Mouse (Mus musculus) heart, adult 18-20 months (tissue): ENCODE data around the gene Slc4a8. TPM values are rescaled to one million over a fixed set of nuclear protein-coding genes. Genes with fewer than 3 reads are reported as not detected.
"Not testable (repeated sequence)": the region's sequence is repeated elsewhere in the genome, so short reads cannot be mapped to it uniquely, and the experiment has no call there.

Source experiments
- DNase-seq, 2 experiments: peaks; one replicate each; pipeline ENCODE4 v3.0.0; 2021 to 2022; ENCODE audit warnings: mixed read lengths in 1 of 2
- total RNA-seq, 2 experiments: library from RNA; stranded (reverse); gene quantifications; 2 replicates each; pipeline ENCODE4 v1.2.3; 2021

Slc4a8 gene
- total RNA-seq, 2 experiments from 2014 or later, result 1.9 to 4.8 TPM

DNA sequence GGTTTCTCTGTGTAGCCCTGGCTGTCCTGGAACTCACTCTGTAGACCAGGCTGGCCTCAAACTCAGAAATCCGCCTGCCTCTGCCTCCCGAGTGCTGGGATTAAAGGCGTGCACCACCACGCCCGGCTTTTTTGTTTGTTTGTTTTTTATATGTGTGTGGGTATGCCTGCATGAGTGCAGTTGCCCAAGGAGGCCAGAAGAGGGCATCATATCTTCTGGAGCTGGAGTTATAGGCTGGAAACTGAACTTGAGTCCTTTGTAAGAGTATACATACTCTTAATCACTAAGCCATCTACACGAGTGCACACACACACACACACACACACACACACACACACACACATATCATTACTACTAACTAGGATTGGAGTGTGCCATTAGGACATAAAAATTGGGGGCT, 12.3 kb downstream of the Slc4a8 start:
- DNase-seq, result not testable (repeated sequence)

GRCm38 (mm10) chr15:100775189-100776166, 13.9 kb downstream of the Slc4a8 start:
- no peak for DNase-seq

DNA sequence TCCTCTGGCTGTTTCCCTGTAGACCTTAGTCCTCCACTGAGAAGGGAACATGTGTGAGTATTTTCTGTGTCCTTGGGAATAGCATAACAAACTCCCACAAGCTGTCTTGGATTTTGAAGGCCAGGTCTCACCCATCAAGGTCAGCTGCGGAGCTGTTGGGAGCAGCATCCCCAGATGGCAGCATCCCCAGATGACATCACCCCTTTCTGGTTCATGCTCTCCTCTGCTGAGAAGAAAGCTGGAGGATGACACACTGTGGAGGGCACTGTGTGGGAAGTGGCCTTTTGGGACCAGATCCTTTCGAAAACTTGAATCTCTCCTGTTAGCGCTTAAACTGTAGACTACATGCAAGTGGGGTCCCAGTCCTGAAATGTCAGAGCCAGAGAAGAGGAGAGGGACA, 14.9 kb downstream of the Slc4a8 start:
- no peak for DNase-seq

GRCm38 (mm10) chr15:100777020-100778016, 15.8 kb downstream of the Slc4a8 start:
- peak in 1 of 2 experiments; percentile 42 for DNase-seq

DNA sequence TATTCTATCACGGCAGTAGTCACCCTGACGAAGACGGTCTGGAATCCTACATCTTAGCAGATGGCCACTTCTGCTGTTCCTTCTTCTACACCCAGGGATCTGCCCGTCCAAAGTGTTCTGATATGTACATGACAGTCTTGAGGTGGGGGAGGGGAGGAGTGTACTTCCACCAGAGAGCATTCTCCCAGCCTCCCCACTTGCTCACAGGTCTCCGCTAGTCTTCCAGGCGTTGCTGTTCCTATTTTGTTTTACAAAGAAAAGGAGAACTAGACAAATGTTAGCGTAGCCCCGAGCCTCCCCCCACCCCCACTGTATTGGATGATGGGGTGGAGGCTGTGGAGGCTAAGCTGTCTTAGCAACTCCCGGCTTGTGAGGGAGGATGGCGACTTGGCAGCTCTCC, 18.3 kb downstream of the Slc4a8 start:
- no peak for DNase-seq

DNA sequence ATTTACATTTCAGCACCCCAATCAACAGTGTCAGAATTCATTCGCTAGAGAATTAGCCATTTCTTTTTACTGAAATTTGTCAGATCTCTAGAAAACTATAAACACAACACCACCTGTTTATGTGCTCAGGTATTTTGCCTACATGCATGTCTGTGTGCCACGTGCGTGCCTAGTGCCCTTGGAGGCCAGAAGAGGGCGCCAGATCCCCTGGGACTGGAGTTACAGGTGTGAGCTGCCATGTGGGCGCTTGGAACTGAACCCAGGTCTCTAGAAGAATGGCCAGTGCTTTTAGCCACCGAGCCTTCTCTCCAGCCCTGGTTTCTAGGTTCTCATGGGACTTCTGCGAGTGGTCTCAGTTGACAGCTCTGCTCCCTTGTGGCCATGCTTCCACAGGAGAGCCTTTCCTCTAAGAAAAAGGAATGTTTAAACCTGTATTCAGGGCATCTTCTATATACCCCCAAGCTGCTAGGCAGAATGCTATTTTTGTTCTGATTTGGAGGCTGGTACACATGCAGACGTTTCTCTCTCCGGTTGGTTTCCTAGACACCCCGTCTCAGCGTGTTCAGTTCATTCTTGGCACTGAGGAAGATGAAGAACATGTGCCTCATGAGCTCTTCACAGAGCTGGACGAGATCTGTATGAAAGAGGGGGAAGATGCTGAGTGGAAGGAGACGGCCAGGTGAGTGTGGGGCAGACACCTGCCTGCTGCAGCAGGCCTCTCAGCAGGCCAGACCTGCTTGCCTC, 21.9 kb downstream of the Slc4a8 start:
- DNase-seq, result no peak

- DNase-seq, result no peak
Observed at GRCm38 (mm10) chr15:100790219-100790618, 28.7 kb downstream of the Slc4a8 start.

DNA sequence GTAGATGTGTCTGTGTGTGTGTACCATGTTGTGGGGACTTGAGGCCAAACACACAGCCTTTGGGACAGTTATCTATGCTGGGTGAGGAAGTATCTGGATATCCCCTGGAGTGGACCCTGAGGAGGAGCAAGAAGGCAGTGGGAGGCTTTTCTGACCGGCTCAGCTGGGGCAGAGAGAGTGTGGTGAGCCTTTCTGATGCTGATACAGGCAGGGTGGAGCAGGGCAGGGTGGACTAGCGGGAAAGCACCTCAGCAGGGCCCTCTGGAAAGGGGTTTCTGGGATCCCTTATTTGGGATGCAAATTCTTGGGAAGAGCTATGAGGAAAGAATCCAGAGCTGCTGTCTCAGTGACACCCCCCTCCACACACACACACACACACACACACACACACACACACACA, 30.8 kb downstream of the Slc4a8 start:
- no peak for DNase-seq

GRCm38 (mm10) chr15:100800914-100801313, 39.4 kb downstream of the Slc4a8 start:
- DNase-seq, result no peak

DNA sequence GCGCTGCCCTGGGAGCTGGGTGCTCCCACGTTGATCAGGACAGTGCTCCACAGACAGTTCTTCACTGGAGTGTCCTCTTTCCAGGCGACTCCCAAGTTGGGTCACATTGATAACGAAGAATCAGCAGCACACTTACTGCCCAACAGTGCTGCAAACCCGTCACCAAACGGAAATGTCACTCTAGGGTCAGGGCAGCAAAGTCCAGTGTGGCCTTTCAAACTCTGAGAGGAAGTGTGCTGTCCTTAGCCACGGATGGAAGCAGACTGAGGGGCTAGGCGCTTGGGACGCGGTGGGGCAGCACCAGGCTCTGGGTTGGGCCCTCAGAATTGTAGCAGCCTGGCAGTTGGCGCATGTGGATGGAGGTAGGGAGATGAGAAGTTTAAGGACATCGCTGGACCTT, 46.5 kb downstream of the Slc4a8 start:
- DNase-seq, result no peak

GRCm38 (mm10) chr15:100808484-100808883, 46.9 kb downstream of the Slc4a8 start:
- peak in 1 of 2 experiments; percentile 25 for DNase-seq

DNA sequence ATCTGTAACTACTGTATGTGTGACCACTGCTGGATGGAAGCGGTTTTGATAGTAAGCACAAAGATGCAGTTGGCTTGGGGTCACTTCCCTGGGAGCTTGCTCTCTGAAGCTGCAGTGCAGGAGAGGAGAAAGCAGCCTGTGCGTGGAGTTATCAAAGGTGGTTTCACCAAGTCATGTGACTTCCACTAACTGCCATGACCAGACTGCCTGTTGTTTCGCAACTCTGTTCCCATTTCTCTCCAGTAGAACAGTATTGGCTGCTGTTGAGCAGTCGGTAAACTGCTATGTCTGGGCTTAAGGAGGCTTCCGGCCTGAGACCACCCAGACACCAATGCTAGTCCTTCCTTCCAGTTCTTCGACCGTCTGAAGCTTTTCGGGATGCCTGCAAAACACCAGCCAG, 48.7 kb downstream of the Slc4a8 start:
- no peak for DNase-seq

DNA sequence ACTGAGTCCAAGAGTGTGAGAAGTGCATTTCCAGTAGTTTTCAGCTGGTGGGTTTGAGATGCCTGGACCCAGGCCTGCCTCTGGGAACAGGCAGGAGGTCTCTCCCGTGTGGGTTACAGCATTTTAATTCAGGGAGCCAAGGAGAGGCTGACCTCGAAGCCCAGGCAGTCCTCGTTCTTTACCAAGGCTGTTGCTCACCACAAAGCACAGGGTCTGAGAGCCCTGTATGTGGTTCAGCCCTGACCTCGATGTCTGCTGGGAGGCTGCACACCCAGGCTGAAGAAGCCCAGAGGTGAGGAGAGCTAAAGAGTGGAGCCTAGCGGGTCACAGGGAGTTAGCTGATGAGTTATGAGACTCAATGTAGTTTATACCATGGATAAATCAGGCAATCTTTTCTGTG, 52.0 kb downstream of the Slc4a8 start:
- no peak for DNase-seq

DNA sequence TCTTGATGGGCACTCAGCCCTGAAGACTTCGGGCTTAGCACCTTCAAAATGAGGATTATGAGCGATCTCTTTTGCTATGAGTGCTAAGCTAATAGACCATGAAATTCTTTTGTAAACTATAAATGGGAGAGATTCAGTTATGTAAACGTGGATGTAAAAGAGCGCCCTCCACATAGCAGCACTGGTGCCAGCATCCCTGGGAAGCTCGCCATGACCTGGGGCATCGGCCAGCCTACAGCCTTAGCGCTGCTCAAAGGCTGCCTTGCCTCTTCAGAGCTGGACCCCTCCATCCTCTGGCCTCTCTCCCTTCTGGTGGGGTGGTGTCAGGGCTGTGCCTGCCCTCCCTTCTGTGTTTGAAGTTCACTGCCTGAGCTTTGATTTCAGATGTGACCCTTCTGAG, 52.5 kb downstream of the Slc4a8 start:
- DNase-seq, result no peak

DNA sequence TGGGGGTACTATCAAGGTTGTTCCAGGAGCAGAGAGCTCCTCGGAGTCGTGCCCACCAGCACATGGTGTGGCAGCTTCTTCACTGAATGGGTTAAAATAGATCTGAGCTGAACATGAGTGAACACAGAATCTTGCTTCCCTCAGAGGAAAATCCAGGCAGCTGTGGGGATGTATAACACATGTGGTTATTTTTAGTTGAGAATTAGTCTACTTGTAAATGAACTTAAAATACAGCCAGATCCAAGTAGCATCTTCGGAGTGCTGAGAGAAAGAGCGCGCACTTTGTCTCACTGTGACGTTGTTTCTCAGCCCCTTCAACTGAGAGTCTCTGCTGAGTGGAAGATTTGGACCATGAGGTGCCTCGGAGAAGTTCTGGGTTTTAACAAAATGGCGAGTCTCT, 53.8 kb downstream of the Slc4a8 start:
- DNase-seq, result no peak

DNA sequence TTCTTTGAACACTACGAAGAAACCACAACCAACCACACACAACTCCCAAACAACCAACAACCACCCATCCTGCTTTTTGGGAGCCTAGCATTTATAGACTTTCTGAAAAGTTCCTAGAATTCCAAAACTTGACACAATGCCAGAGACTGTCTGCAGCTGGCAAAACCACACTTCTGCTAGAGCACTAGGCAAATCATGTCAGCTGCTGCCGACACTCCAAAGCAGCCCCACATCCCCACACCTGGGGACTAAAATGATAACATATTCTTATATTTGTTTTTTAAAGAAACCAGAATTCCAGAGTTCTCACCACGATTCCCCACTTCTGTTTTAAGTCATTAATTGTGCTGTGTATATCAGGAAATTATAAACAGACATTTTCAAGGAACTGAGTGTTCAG, 57.3 kb downstream of the Slc4a8 start:
- DNase-seq, result no peak

DNA sequence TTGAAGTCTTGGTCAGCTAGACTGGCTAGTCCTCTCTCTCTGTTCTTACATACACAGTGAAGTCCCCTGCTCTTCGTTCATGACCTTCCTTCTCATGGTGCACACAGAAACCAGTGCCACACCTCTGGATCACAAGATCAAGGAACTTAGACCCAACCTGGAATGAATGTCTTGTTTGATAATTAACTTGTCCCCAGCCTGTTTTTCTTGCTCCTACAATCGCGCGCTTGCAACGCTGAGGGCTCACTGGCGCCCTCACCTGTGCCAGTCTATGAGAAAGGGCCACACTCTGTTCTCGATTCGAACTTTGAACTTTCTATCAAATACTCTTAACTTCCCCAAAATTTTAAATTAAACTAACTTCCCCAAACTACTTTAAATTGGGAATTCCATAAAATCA, 60.3 kb downstream of the Slc4a8 start:
- no peak for DNase-seq

- DNase-seq, result peak in 1 of 2 experiments; percentile 21
Observed at GRCm38 (mm10) chr15:100822370-100822769, 60.8 kb downstream of the Slc4a8 start.

GRCm38 (mm10) chr15:100825249-100825856, 63.8 kb downstream of the Slc4a8 start:
- no peak for DNase-seq

DNA sequence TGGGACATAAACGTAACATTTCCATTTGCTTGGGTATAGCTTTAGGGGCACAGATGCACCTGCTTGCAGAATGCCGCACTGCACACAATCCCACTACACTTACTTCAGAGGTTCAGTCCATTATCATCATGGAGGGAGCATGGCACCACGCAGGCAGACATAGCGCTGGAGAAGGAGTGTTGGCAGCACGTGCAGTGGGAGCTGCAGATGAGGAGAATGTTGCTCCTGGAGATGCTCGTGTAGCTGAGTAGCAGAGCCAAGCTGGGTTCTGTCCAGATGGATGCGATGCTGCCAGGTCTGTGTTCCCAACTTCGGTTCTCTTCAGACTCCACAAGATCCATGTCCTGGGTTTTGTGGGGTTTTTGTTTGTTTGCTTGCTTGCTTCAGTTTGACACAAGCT, 64.5 kb downstream of the Slc4a8 start:
- no peak for DNase-seq

GRCm38 (mm10) chr15:100829775-100830174, 68.2 kb downstream of the Slc4a8 start:
- DNase-seq, result no peak

DNA sequence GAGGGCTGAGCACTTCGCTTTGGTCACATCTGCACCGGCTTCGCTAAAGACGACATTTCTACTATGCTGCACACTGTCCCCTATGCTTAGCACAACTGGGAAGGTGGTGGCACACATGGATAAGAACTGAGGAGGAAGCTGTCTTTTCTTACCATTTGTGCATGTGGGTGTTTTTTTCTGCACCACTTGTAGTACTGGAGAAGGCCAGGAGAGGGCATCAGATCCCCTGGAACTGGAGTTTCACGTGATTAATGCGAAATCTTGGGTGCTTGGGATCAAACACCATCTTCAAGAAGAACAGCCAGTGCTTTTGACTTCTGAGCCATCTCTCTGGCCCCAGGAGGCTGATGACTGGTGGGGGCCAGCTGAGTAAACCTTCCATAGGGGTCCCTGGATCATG, 69.1 kb downstream of the Slc4a8 start:
- no peak for DNase-seq
